Mouse (Mus musculus) spleen, adult 2 months (tissue): ENCODE measurements around the gene Smndc1. TPM values are rescaled to one million over a fixed set of nuclear protein-coding genes. Genes with fewer than 3 reads are reported as not detected.
"Not testable (repeated sequence)": the region's sequence is repeated elsewhere in the genome, so short reads cannot be mapped to it uniquely, and the experiment has no call there.

Source experiments
- DNase-seq, 2 experiments: peaks; one replicate each; pipeline versions ENCODE4 v3.0.0 to v3.0.0-alpha.2; 2012 to 2021; ENCODE audit warnings: low spot score in 2 of 2, low read depth in 1 of 2
- H3K27ac ChIP-seq: fragments of 200-500 bp; 2 replicates; pipeline ENCODE4 v1.5.1; 2012; ENCODE audit warnings: low read length, inconsistent platforms; ENCODE audit not compliant: insufficient read depth
- H3K27me3 ChIP-seq: fragments of 200-500 bp; 2 replicates; pipeline ENCODE4 v1.6.1; 2012; ENCODE audit warnings: mild to moderate bottlenecking, moderate library complexity, low read length, inconsistent platforms; ENCODE audit not compliant: control insufficient read depth, insufficient read depth
- H3K36me3 ChIP-seq: fragments of 200-500 bp; 2 replicates; pipeline ENCODE4 v1.6.1; 2012; ENCODE audit warnings: mild to moderate bottlenecking, low read length, inconsistent platforms; ENCODE audit not compliant: control insufficient read depth, insufficient read depth
- H3K4me1 ChIP-seq: fragments of 200-500 bp; 2 replicates; pipeline ENCODE4 v1.6.1; 2011; ENCODE audit warnings: inconsistent platforms; ENCODE audit not compliant: control insufficient read depth, insufficient read depth, insufficient read length
- H3K4me3 ChIP-seq: fragments of 200-500 bp; 2 replicates; pipeline ENCODE4 v1.5.1; 2011; ENCODE audit warnings: mild to moderate bottlenecking, inconsistent platforms; ENCODE audit not compliant: insufficient read depth, insufficient read length; ENCODE audit errors: extremely low read depth
- CTCF ChIP-seq: fragments of 200-500 bp; IDR thresholded peaks from 2 replicates; pipeline ENCODE4 v1.5.1; 2011; ENCODE audit warnings: mild to moderate bottlenecking, inconsistent platforms; ENCODE audit not compliant: insufficient read depth, insufficient read length, insufficient replicate concordance; ENCODE audit errors: extremely low read depth
- POLR2A ChIP-seq: fragments of 200-500 bp; IDR thresholded peaks from 2 replicates; pipeline ENCODE4 v1.6.1; 2011; ENCODE audit warnings: low read depth, low read length, inconsistent platforms
- WGBS: fragments of 180-500 bp; shearing (Covaris S2); methylation state at CpG from one replicate; pipeline ENCODE4 v1.1.7; 2018; 5-methylcytosine and 5-hydroxymethylcytosine counted together
- polyA plus RNA-seq: library from polyadenylated mRNA; depleted of rRNA; stranded (reverse); fragments of >200 nt; gene quantifications from 2 replicates; pipeline ENCODE4 v1.2.3, GENCODE M21; 2012

Gene Smndc1
- polyA plus RNA-seq, 1 experiment, result 3.1 TPM

- no peak overlapping the region for H3K27ac ChIP-seq
- 84% methylated on average over 10 of the region's 10 CpGs for WGBS
- H3K4me3 ChIP-seq, result no peak overlapping the region
- no peaks in the 10 kb centered on the region for H3K27me3 ChIP-seq
- TF ChIP-seq CTCF (no peak), POLR2A (no peak)
- H3K36me3 ChIP-seq, result no peaks in the 10 kb centered on the region
- no peaks in the 10 kb centered on the region for H3K4me1 ChIP-seq
- DNase-seq, result no peak
Measured at GRCm38 (mm10) chr19:53404219-53404836, 13.9 kb upstream of the Smndc1 start.

- TF ChIP-seq CTCF (no peak), POLR2A (no peak)
- H3K27me3 ChIP-seq, result no peaks in the 10 kb centered on the region
- no peaks in the 10 kb centered on the region for H3K36me3 ChIP-seq
- no peak overlapping the region for H3K4me3 ChIP-seq
- WGBS, result 62% methylated on average over 12 of the region's 12 CpGs
- 0 out of 2 replicates have a peak overlapping the region, but pooled peaks have one; percentile 20 for H3K27ac ChIP-seq
- 0 out of 2 replicates have a peak, but pooled peaks cover under 1% of the 10 kb centered on the region for H3K4me1 ChIP-seq
- no peak for DNase-seq
Measured at GRCm38 (mm10) chr19:53402741-53403432, 12.5 kb upstream of the Smndc1 start.

GRCm38 (mm10) chr19:53400332-53401110, 10.1 kb upstream of the Smndc1 start:
- WGBS, result 85% methylated on average over 16 of the region's 16 CpGs
- Histone ChIP-seq H3K4me3 (no peak overlapping the region), H3K27ac (no peak overlapping the region), H3K27me3 (no peaks in the 10 kb centered on the region), H3K4me1 (peaks cover 5% of the 10 kb centered on the region; the same call in 1 of the 2 replicates), H3K36me3 (no peaks in the 10 kb centered on the region)
- TF ChIP-seq CTCF (no peak), POLR2A (no peak)
- DNase-seq, result no peak

GRCm38 (mm10) chr19:53399213-53399612, 8.8 kb upstream of the Smndc1 start:
- no peak overlapping the region for H3K4me3 ChIP-seq
- 30% methylated on average over 4 of the region's 4 CpGs for WGBS
- H3K27ac ChIP-seq, result no peak overlapping the region
- H3K27me3 ChIP-seq, result no peaks in the 10 kb centered on the region
- H3K36me3 ChIP-seq, result no peaks in the 10 kb centered on the region
- H3K4me1 ChIP-seq, result peaks cover 6% of the 10 kb centered on the region; the same call in 1 of the 2 replicates
- TF ChIP-seq CTCF, result no peak
- TF ChIP-seq POLR2A, result no peak
- DNase-seq, result no peak

GRCm38 (mm10) chr19:53397451-53398233, 7.3 kb upstream of the Smndc1 start:
- H3K4me3 ChIP-seq, result no peak overlapping the region
- no peaks in the 10 kb centered on the region for H3K27me3 ChIP-seq
- no peaks in the 10 kb centered on the region for H3K36me3 ChIP-seq
- DNase-seq, result no peak
- TF ChIP-seq POLR2A, result no peak
- TF ChIP-seq CTCF, result no peak
- H3K4me1 ChIP-seq, result peaks cover 6% of the 10 kb centered on the region; the same call in 1 of the 2 replicates
- H3K27ac ChIP-seq, result no peak overlapping the region
- 65% methylated on average over 12 of the region's 12 CpGs for WGBS

- H3K27ac ChIP-seq, H3K4me1 ChIP-seq, H3K4me3 ChIP-seq, H3K27me3 ChIP-seq, DNase-seq, H3K36me3 ChIP-seq: not testable (repeated sequence)
- WGBS, result 28% methylated on average over 5 of the region's 5 CpGs
Measured at GRCm38 (mm10) chr19:53395805-53396204, 5.4 kb upstream of the Smndc1 start.

- not testable (repeated sequence) for H3K4me3 ChIP-seq, H3K27me3 ChIP-seq, DNase-seq, H3K27ac ChIP-seq, H3K36me3 ChIP-seq, H3K4me1 ChIP-seq
- WGBS, result 71% methylated on average over 3 of the region's 3 CpGs
Measured at GRCm38 (mm10) chr19:53394956-53395355, 4.6 kb upstream of the Smndc1 start.
